Mouse (Mus musculus) lung, embryonic 14.5 days (tissue): ENCODE measurements around the gene Gm9857. TPM values are rescaled to one million over a fixed set of nuclear protein-coding genes. Genes with fewer than 3 reads are reported as not detected.

Source experiments
- ATAC-seq: fragments of 200-750 bp; cut with Nextera tagmentation; 2 replicates; pipeline ENCODE4 v1.8.0; 2017; ENCODE audit warnings: mild to moderate bottlenecking, moderate TSS enrichment, moderate library complexity; ENCODE audit not compliant: insufficient read depth
- DNase-seq: peaks from one replicate; pipeline ENCODE4 v3.0.0-alpha.2; 2015
- H3K27ac ChIP-seq: fragments of 300-500 bp; sonication (generic); 2 replicates; pipeline ENCODE4 v1.5.1; 2014; ENCODE audit warnings: low read depth, mild to moderate bottlenecking, moderate library complexity
- H3K27me3 ChIP-seq: fragments of 300-500 bp; sonication (generic); 2 replicates; pipeline ENCODE4 v1.6.1; 2014; ENCODE audit warnings: low read length, control low read depth; ENCODE audit not compliant: insufficient read depth
- H3K36me3 ChIP-seq: fragments of 300-500 bp; sonication (generic); 2 replicates; pipeline ENCODE4 v1.6.1; 2014; ENCODE audit warnings: control low read depth; ENCODE audit not compliant: insufficient read depth
- H3K4me1 ChIP-seq: fragments of 300-500 bp; sonication (generic); 2 replicates; pipeline ENCODE4 v1.6.1; 2014; ENCODE audit warnings: antibody characterized with exemption, control low read depth; ENCODE audit not compliant: insufficient read depth
- H3K4me2 ChIP-seq: fragments of 300-500 bp; sonication (generic); 2 replicates; pipeline ENCODE4 v1.6.1; 2014; ENCODE audit warnings: mild to moderate bottlenecking
- H3K4me3 ChIP-seq: fragments of 300-500 bp; sonication (generic); 2 replicates; pipeline ENCODE4 v1.5.1; 2014; ENCODE audit warnings: low read depth, low read length
- H3K9ac ChIP-seq: fragments of 300-500 bp; sonication (generic); 2 replicates; pipeline ENCODE4 v1.6.1; 2014
- H3K9me3 ChIP-seq: fragments of 300-500 bp; sonication (generic); 2 replicates; pipeline ENCODE4 v1.6.1; 2016; ENCODE audit warnings: low read depth, low read length, control low read depth
- CTCF ChIP-seq: IDR thresholded peaks from 2 replicates; pipeline ENCODE4 v1.5.1; 2016; ENCODE audit warnings: antibody characterized with exemption, low read depth
- WGBS: fragments of 180-500 bp; shearing (Covaris S2); extraction: QIAGEN DNeasy Blood & Tissue Kit; methylation state at CpG from one replicate; pipeline ENCODE4 v1.1.7; 2014; 5-methylcytosine and 5-hydroxymethylcytosine counted together
- polyA plus RNA-seq: library from polyadenylated mRNA; unstranded; fragments of >200 nt; fragmentation: Nextera tagmentation; extraction: Ambion mirVana; gene quantifications from 2 replicates; pipeline ENCODE4 v1.2.1, GENCODE M21; 2014

Gm9857 gene
- polyA plus RNA-seq, 1 experiment from 2014 or later: not detected

DNA sequence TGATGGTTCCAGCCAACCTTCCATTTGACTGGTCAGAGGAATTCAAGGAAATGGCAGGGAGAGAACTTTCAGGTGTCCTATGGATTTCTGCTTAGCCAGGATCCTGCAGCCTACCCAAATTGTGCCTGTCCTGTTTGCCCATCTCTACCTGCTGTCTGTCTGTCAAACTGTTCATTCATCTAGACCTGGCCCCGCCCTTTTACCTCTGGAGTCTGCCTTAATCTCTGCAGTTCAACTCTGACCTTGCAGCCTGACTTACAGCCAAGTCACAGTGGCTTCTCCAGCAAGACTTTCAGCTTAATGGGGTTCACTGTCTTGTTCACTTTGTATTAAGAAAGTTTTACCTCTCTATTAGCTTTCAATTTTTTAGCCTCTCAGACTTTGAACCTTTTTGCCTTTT lies 13.9 kb downstream of the Gm9857 start:
- ATAC-seq: no peak
- Histone ChIP-seq H3K36me3 (no peaks in the 10 kb centered on the region), H3K27me3 (no peaks in the 10 kb centered on the region), H3K27ac (no peak overlapping the region), H3K9ac (no peak overlapping the region), H3K4me1 (no peaks in the 10 kb centered on the region), H3K4me3 (no peak overlapping the region), H3K4me2 (no peak overlapping the region), H3K9me3 (no peaks in the 10 kb centered on the region)
- no peak for DNase-seq
- 84% methylated on average over 1 of the region's 1 CpGs for WGBS
- TF ChIP-seq CTCF: no peak

DNA sequence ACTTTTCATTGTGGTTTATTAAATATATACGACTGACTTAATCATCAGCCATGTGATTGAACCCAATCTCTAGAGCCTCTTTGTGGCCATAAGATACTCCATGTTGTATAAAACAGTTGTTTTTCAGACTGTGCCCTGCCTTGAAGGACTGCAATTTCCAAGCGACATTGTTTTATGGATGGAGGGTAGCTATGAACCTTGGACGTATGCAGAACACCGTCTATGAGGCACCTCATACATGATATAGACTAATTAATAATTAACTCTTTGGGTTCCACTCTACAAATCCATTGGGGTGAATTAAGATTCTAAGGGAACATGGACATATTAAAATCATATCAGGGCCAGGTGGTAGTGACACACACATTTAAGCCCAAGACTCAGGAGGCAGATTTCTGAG lies 14.6 kb downstream of the Gm9857 start:
- Histone ChIP-seq H3K9ac (no peak overlapping the region), H3K36me3 (no peaks in the 10 kb centered on the region), H3K4me1 (no peaks in the 10 kb centered on the region), H3K4me3 (no peak overlapping the region), H3K9me3 (no peaks in the 10 kb centered on the region), H3K4me2 (no peak overlapping the region), H3K27ac (no peak overlapping the region), H3K27me3 (no peaks in the 10 kb centered on the region)
- WGBS: 78% methylated on average over 4 of the region's 4 CpGs
- no peak for TF ChIP-seq CTCF
- no peak for DNase-seq
- ATAC-seq: no peak

DNA sequence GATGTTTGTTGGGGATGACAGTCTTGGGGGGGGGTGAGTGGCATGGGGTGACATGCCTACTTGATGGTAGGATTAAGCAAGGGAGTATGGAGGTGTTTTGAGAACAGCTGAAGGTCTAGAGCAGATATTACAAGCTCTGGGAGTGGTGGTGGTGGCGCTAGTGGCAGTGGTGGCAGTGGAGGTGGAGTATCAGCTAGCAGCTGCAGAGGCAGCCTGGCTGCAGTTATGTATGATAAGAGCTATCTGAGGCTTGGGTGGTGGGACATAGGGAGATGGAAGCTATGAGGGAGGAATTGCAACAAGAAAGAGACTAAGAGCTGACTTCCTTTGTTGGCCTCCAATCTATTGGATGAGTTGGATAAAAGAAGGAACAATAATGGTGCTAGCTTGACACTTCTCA lies 18.4 kb downstream of the Gm9857 start:
- Histone ChIP-seq H3K27ac (no peak overlapping the region), H3K9me3 (no peaks in the 10 kb centered on the region), H3K4me3 (no peak overlapping the region), H3K27me3 (no peaks in the 10 kb centered on the region), H3K9ac (no peak overlapping the region), H3K4me2 (no peak overlapping the region), H3K4me1 (no peaks in the 10 kb centered on the region), H3K36me3 (no peaks in the 10 kb centered on the region)
- TF ChIP-seq CTCF: no peak
- 76% methylated on average over 1 of the region's 1 CpGs for WGBS
- DNase-seq (no peak), ATAC-seq (no peak; the same call in 1 of the 2 replicates)

DNA sequence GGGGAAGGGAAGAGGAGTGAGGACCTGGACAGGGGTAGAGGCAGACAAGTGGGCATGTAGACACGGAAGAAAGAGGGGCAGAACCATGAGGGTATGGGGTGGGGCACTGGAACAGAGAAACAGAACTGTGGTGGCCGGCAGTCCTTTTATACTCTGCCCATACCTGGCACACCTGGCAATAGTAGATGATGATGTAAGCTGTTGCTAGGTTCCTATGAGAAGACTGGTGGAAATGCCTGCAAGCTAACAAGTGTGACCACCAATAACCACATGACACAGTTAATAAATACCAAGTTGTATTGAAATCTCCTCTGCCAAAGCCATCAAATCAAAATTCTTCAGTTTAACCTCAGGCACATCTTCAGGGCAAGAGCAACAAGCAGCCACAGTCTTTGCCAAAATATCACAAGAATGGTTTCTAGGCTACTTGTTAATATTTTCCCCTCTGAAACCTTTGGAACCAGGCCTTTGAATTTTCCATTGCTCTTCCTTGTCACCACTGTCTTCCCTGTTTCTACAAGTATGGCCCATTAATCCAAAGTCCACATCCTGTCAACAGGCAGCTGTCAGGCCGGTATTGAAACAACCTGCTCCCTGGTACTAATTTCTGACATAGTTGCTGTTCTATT lies 19.7 kb downstream of the Gm9857 start:
- DNase-seq (no peak), ATAC-seq (no peak)
- no peak for TF ChIP-seq CTCF
- H3K9ac ChIP-seq: no peak overlapping the region
- H3K27ac ChIP-seq: no peak overlapping the region
- H3K4me3 ChIP-seq: no peak overlapping the region
- no peaks in the 10 kb centered on the region for H3K9me3 ChIP-seq
- H3K4me1 ChIP-seq: no peaks in the 10 kb centered on the region
- no peak overlapping the region for H3K4me2 ChIP-seq
- no peaks in the 10 kb centered on the region for H3K27me3 ChIP-seq
- 78% methylated on average over 3 of the region's 3 CpGs for WGBS
- no peaks in the 10 kb centered on the region for H3K36me3 ChIP-seq

DNA sequence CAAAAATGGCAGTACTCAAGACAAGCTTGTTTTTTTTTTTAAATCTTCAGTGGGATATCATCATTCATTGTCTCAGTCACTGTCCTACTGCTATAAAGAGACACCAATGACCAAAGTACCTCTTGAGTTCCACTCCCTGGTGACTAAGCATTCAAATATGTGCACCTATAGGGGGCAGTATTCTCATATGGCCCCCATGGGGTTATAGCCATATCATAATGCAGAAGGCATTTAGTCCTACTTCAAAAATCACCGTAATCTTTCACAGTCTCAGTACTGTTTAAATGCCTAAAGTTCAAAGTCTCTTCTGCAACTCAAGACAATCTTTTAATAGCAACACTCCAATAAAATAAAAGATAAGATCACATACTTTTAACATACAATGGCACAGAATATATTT lies 21.4 kb downstream of the Gm9857 start:
- H3K9ac ChIP-seq: no peak overlapping the region
- TF ChIP-seq CTCF: no peak
- no peaks in the 10 kb centered on the region for H3K9me3 ChIP-seq
- no peaks in the 10 kb centered on the region for H3K4me1 ChIP-seq
- H3K36me3 ChIP-seq: no peaks in the 10 kb centered on the region
- no peaks in the 10 kb centered on the region for H3K27me3 ChIP-seq
- H3K27ac ChIP-seq: no peak overlapping the region
- WGBS: 89% methylated on average over 1 of the region's 1 CpGs
- no peak overlapping the region for H3K4me2 ChIP-seq
- ATAC-seq (no peak), DNase-seq (no peak)
- H3K4me3 ChIP-seq: no peak overlapping the region

DNA sequence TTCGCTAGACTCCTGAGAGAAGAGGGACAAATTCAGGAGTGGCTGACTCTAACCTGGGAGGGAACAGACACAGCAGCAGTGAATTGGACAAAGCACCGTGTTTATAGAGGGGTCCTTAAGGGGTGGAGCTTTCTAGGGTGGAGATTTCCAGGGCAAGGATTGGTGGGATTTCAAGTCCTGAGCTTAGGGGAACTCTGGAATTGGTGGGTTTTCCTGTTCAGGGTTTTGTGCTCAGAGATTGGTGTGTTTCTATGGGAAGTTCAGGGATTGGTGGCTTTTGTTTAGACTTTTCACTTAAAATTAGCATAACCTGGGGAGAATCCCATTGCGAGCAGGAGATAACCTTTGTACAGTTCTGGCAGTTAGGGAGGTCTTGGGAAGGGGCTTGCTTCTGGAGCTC lies 22.3 kb downstream of the Gm9857 start:
- ATAC-seq: no peak
- 47% methylated on average over 3 of the region's 3 CpGs for WGBS
- H3K9me3 ChIP-seq: no peaks in the 10 kb centered on the region
- H3K9ac ChIP-seq: no peak overlapping the region
- no peaks in the 10 kb centered on the region for H3K36me3 ChIP-seq
- no peak overlapping the region for H3K27ac ChIP-seq
- H3K4me2 ChIP-seq: no peak overlapping the region
- TF ChIP-seq CTCF: no peak
- H3K27me3 ChIP-seq: no peaks in the 10 kb centered on the region
- DNase-seq: no peak
- no peak overlapping the region for H3K4me3 ChIP-seq
- no peaks in the 10 kb centered on the region for H3K4me1 ChIP-seq

DNA sequence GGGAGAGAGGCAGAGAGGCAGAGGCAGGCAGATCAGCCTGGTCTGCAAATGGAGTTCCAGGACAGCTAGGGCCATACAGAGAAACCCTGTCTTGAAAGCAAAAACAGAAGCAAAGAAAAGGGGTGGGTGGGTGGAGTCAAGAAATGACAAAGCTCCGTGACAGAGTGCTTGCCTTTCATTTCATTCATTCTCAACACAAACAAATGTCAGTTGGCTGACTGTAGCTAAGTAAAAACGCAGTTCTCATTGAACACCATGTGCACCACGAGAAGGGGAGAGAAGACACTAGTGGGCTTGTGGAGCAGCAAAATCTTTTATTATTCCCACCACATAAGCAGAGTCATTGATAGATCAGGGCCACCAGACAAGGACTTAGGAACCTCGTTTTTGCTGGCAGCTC lies 23.4 kb downstream of the Gm9857 start:
- no peak for ATAC-seq
- Histone ChIP-seq H3K36me3 (no peaks in the 10 kb centered on the region), H3K4me2 (no peak overlapping the region), H3K4me3 (no peak overlapping the region), H3K9me3 (no peaks in the 10 kb centered on the region), H3K27me3 (no peaks in the 10 kb centered on the region), H3K4me1 (no peaks in the 10 kb centered on the region), H3K9ac (no peak overlapping the region), H3K27ac (no peak overlapping the region)
- no peak for TF ChIP-seq CTCF
- no peak for DNase-seq
- 27% methylated on average over 4 of the region's 4 CpGs for WGBS

DNA sequence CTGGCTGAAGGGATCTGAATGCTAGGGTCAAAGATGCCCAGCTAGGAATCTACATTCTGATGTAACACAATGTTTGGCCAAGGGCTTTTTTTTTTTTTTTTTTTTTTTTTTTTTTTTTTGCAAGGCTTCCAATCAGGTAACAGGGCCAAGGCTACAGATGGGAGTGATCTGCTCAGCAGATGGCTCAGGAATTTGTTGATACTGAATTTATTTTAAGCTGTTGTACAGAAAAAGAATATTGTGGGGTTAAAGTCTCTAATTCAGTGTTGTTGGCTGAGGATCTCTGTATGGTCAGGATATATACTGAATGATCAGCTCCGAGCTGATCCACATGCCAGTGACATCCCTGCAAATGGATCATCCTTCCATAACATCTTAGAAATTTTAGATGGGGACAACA lies 24.2 kb downstream of the Gm9857 start:
- Histone ChIP-seq H3K9me3 (no peaks in the 10 kb centered on the region), H3K27ac (no peak overlapping the region), H3K36me3 (no peaks in the 10 kb centered on the region), H3K4me3 (no peak overlapping the region), H3K4me2 (no peak overlapping the region), H3K4me1 (no peaks in the 10 kb centered on the region), H3K9ac (no peak overlapping the region), H3K27me3 (no peaks in the 10 kb centered on the region)
- no peak for DNase-seq
- no peak for ATAC-seq
- WGBS: 66% methylated on average over 1 of the region's 1 CpGs
- TF ChIP-seq CTCF: no peak
